Mouse (Mus musculus): ENCODE measurements around the gene Efna5. TPM values are rescaled to one million over a fixed set of nuclear protein-coding genes. Genes with fewer than 3 reads are reported as not detected.
A peak's percentile ranks its signal among the peaks of the same experiment; 100 is the strongest.

The Efna5 gene
- polyA plus RNA-seq, 1 experiment from 2014 or later = 22.0 TPM

- WGBS = 67% methylated on average over 10 of the region's 10 CpGs
- H3K4me3 ChIP-seq (ENCODE audit: low read length) = no peak overlapping the region
These were observed 64.2 kb downstream of the Efna5 start for GRCm38 (mm10) chr17:62816879-62817278.

GRCm38 (mm10) chr17:62813461-62813860 is 67.7 kb downstream of the Efna5 start:
- H3K4me3 ChIP-seq (ENCODE audit: low read length) = no peak overlapping the region
- no peaks in the 10 kb centered on the region for H3K27me3 ChIP-seq (ENCODE audit: control insufficient read depth, insufficient read depth, low read length)
- no peak overlapping the region for H3K9ac ChIP-seq (ENCODE audit: low read length)
- no peak for ATAC-seq (replicated peaks; ENCODE audit: extremely low read depth, insufficient read depth, low FRiP score)
- H3K9me3 ChIP-seq (replicated peaks; ENCODE audit: control insufficient read depth, low read length) = no peaks in the 10 kb centered on the region
- WGBS = 77% methylated on average over 6 of the region's 6 CpGs
- H3K4me1 ChIP-seq (ENCODE audit: control insufficient read depth, insufficient read depth, low read length) = peaks cover 4% of the 10 kb centered on the region; the same call in 1 of the 2 replicates
- H3K27ac ChIP-seq (ENCODE audit: low read length) = no peak overlapping the region
- H3K4me2 ChIP-seq (ENCODE audit: low read depth, low read length) = no peak overlapping the region
- no peaks in the 10 kb centered on the region for H3K36me3 ChIP-seq (ENCODE audit: control insufficient read depth, insufficient read depth)

More at GRCm38 (mm10) chr17:62816879-62817278, 64.2 kb downstream of the Efna5 start:
- H3K27me3 ChIP-seq (ENCODE audit: control insufficient read depth, insufficient read depth, low read length) = no peaks in the 10 kb centered on the region
- H3K36me3 ChIP-seq (ENCODE audit: control insufficient read depth, insufficient read depth) = no peaks in the 10 kb centered on the region
- no peak overlapping the region for H3K9ac ChIP-seq (ENCODE audit: low read length)
- no peaks in the 10 kb centered on the region for H3K9me3 ChIP-seq (replicated peaks; ENCODE audit: control insufficient read depth, low read length)
- H3K4me2 ChIP-seq (ENCODE audit: low read depth, low read length) = no peak overlapping the region
- H3K27ac ChIP-seq (ENCODE audit: low read length) = no peak overlapping the region
- no peak for ATAC-seq (replicated peaks; ENCODE audit: extremely low read depth, insufficient read depth, low FRiP score)
- H3K4me1 ChIP-seq (ENCODE audit: control insufficient read depth, insufficient read depth, low read length) = peaks cover 12% of the 10 kb centered on the region

- Histone ChIP-seq H3K4me2 (ENCODE audit: low read depth, low read length) (no peak overlapping the region), H3K4me3 (ENCODE audit: low read length) (no peak overlapping the region), H3K4me1 (ENCODE audit: control insufficient read depth, insufficient read depth, low read length) (no peaks in the 10 kb centered on the region), H3K9ac (ENCODE audit: low read length) (no peak overlapping the region), H3K27me3 (ENCODE audit: control insufficient read depth, insufficient read depth, low read length) (no peaks in the 10 kb centered on the region), H3K9me3 (replicated peaks; ENCODE audit: control insufficient read depth, low read length) (no peaks in the 10 kb centered on the region), H3K36me3 (ENCODE audit: control insufficient read depth, insufficient read depth) (no peaks in the 10 kb centered on the region), H3K27ac (ENCODE audit: low read length) (no peak overlapping the region)
- 84% methylated on average over 4 of the region's 4 CpGs for WGBS
- ATAC-seq (replicated peaks; ENCODE audit: extremely low read depth, insufficient read depth, low FRiP score) = no peak
These were observed 73.2 kb downstream of the Efna5 start for GRCm38 (mm10) chr17:62807891-62808290.

- no peak overlapping the region for H3K27ac ChIP-seq (ENCODE audit: low read length)
- no peak overlapping the region for H3K9ac ChIP-seq (ENCODE audit: low read length)
- H3K27me3 ChIP-seq (ENCODE audit: control insufficient read depth, insufficient read depth, low read length) = no peaks in the 10 kb centered on the region
- peak; percentile 45; the same call in 1 of the 2 replicates for ATAC-seq (replicated peaks; ENCODE audit: extremely low read depth, insufficient read depth, low FRiP score)
- WGBS = 70% methylated on average over 6 of the region's 6 CpGs
- no peaks in the 10 kb centered on the region; the same call in 1 of the 2 replicates for H3K4me1 ChIP-seq (ENCODE audit: control insufficient read depth, insufficient read depth, low read length)
- H3K9me3 ChIP-seq (replicated peaks; ENCODE audit: control insufficient read depth, low read length) = no peaks in the 10 kb centered on the region
- no peak overlapping the region for H3K4me2 ChIP-seq (ENCODE audit: low read depth, low read length)
- no peak overlapping the region for H3K4me3 ChIP-seq (ENCODE audit: low read length)
- no peaks in the 10 kb centered on the region for H3K36me3 ChIP-seq (ENCODE audit: control insufficient read depth, insufficient read depth)
These were observed 74.5 kb downstream of the Efna5 start for GRCm38 (mm10) chr17:62806646-62807045.

- no peaks in the 10 kb centered on the region; the same call in 1 of the 2 replicates for H3K4me1 ChIP-seq (ENCODE audit: control insufficient read depth, insufficient read depth, low read length)
- no peak for ATAC-seq (replicated peaks; ENCODE audit: extremely low read depth, insufficient read depth, low FRiP score)
- H3K9me3 ChIP-seq (replicated peaks; ENCODE audit: control insufficient read depth, low read length) = no peaks in the 10 kb centered on the region
- H3K27ac ChIP-seq (ENCODE audit: low read length) = no peak overlapping the region
- 69% methylated on average over 6 of the region's 6 CpGs for WGBS
- H3K4me2 ChIP-seq (ENCODE audit: low read depth, low read length) = no peak overlapping the region
- H3K4me3 ChIP-seq (ENCODE audit: low read length) = no peak overlapping the region
- H3K9ac ChIP-seq (ENCODE audit: low read length) = no peak overlapping the region
- H3K27me3 ChIP-seq (ENCODE audit: control insufficient read depth, insufficient read depth, low read length) = no peaks in the 10 kb centered on the region
- no peaks in the 10 kb centered on the region for H3K36me3 ChIP-seq (ENCODE audit: control insufficient read depth, insufficient read depth)
These were observed 78.4 kb downstream of the Efna5 start for GRCm38 (mm10) chr17:62802748-62803147.

GRCm38 (mm10) chr17:62797272-62797671 is 83.8 kb downstream of the Efna5 start:
- no peak for ATAC-seq (replicated peaks; ENCODE audit: extremely low read depth, insufficient read depth, low FRiP score)
- 94% methylated on average over 3 of the region's 3 CpGs for WGBS
- no peak overlapping the region for H3K4me3 ChIP-seq (ENCODE audit: low read length)

GRCm38 (mm10) chr17:62789291-62790290 is 91.5 kb downstream of the Efna5 start:
- no peak overlapping the region for H3K9ac ChIP-seq (ENCODE audit: low read length)
- ATAC-seq (replicated peaks; ENCODE audit: extremely low read depth, insufficient read depth, low FRiP score) = no peak
- no peak overlapping the region for H3K27ac ChIP-seq (ENCODE audit: low read length)
- no peak overlapping the region for H3K4me3 ChIP-seq (ENCODE audit: low read length)
- no peaks in the 10 kb centered on the region for H3K9me3 ChIP-seq (replicated peaks; ENCODE audit: control insufficient read depth, low read length)
- no peak overlapping the region for H3K4me2 ChIP-seq (ENCODE audit: low read depth, low read length)
- H3K27me3 ChIP-seq (ENCODE audit: control insufficient read depth, insufficient read depth, low read length) = no peaks in the 10 kb centered on the region
- WGBS = 38% methylated on average over 15 of the region's 15 CpGs
- H3K36me3 ChIP-seq (ENCODE audit: control insufficient read depth, insufficient read depth) = no peaks in the 10 kb centered on the region
- peaks cover 22% of the 10 kb centered on the region for H3K4me1 ChIP-seq (ENCODE audit: control insufficient read depth, insufficient read depth, low read length)

More at GRCm38 (mm10) chr17:62797272-62797671, 83.8 kb downstream of the Efna5 start:
- H3K36me3 ChIP-seq (ENCODE audit: control insufficient read depth, insufficient read depth) = no peaks in the 10 kb centered on the region
- no peaks in the 10 kb centered on the region for H3K9me3 ChIP-seq (replicated peaks; ENCODE audit: control insufficient read depth, low read length)
- no peaks in the 10 kb centered on the region for H3K27me3 ChIP-seq (ENCODE audit: control insufficient read depth, insufficient read depth, low read length)
- H3K27ac ChIP-seq (ENCODE audit: low read length) = no peak overlapping the region
- no peak overlapping the region for H3K9ac ChIP-seq (ENCODE audit: low read length)
- no peak overlapping the region for H3K4me2 ChIP-seq (ENCODE audit: low read depth, low read length)
- H3K4me1 ChIP-seq (ENCODE audit: control insufficient read depth, insufficient read depth, low read length) = no peaks in the 10 kb centered on the region

- Histone ChIP-seq H3K27me3 (ENCODE audit: control insufficient read depth, insufficient read depth, low read length) (no peaks in the 10 kb centered on the region), H3K9ac (ENCODE audit: low read length) (no peak overlapping the region), H3K27ac (ENCODE audit: low read length) (no peak overlapping the region), H3K36me3 (ENCODE audit: control insufficient read depth, insufficient read depth) (no peaks in the 10 kb centered on the region), H3K9me3 (replicated peaks; ENCODE audit: control insufficient read depth, low read length) (no peaks in the 10 kb centered on the region), H3K4me3 (ENCODE audit: low read length) (no peak overlapping the region), H3K4me1 (ENCODE audit: control insufficient read depth, insufficient read depth, low read length) (peaks cover 29% of the 10 kb centered on the region), H3K4me2 (ENCODE audit: low read depth, low read length) (no peak overlapping the region)
- ATAC-seq (replicated peaks; ENCODE audit: extremely low read depth, insufficient read depth, low FRiP score) = no peak
- 72% methylated on average over 6 of the region's 6 CpGs for WGBS
These were observed 92.3 kb downstream of the Efna5 start for GRCm38 (mm10) chr17:62788783-62789182.

GRCm38 (mm10) chr17:62787855-62788254 is 93.3 kb downstream of the Efna5 start:
- Histone ChIP-seq H3K4me1 (ENCODE audit: control insufficient read depth, insufficient read depth, low read length) (peaks cover 38% of the 10 kb centered on the region), H3K9me3 (replicated peaks; ENCODE audit: control insufficient read depth, low read length) (no peaks in the 10 kb centered on the region)

More at GRCm38 (mm10) chr17:62787855-62788254, 93.3 kb downstream of the Efna5 start:
- H3K36me3 ChIP-seq (ENCODE audit: control insufficient read depth, insufficient read depth) = no peaks in the 10 kb centered on the region
- no peak for ATAC-seq (replicated peaks; ENCODE audit: extremely low read depth, insufficient read depth, low FRiP score)
- no peak overlapping the region for H3K9ac ChIP-seq (ENCODE audit: low read length)
- H3K4me3 ChIP-seq (ENCODE audit: low read length) = no peak overlapping the region
- WGBS = 64% methylated on average over 3 of the region's 3 CpGs
- H3K4me2 ChIP-seq (ENCODE audit: low read depth, low read length) = no peak overlapping the region
- no peaks in the 10 kb centered on the region for H3K27me3 ChIP-seq (ENCODE audit: control insufficient read depth, insufficient read depth, low read length)
- no peak overlapping the region for H3K27ac ChIP-seq (ENCODE audit: low read length)
